Comparison of ENCODE assay signal across 29 mouse cellular contexts in the genomic region with DNA sequence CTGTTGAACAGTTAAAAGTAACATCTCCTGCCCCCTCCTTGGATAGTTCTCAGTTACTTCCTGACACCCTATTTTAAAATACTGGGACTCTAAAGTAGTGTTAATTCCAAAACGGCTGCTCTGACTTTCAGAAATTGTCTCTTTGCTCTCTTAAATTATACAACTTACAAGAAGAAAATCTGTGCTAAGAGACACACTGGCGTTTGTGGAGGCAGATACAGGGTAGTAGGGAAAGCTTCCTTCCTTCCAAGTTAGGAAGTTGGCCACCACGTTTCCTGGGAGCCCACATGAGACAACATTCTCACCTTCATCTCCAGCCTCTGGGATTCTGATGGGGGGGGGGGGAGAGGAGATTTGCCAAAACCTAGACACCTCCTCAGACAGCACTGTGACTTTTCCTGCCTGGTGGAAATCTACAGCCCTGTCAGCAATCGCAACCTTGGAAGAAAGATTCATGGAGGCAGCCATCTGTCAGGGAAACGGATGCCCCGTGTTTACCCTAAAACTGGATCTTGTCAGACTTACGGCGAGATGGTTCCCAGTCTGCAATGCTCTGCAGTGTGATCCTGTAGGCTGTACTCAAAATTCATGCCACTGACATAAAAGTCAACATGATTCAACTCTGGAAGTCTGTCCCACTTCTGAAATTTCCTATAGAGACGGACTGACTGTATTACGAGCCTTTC.
DNase-seq lines count a peak whose midpoint lies in the region; ATAC-seq and TF ChIP-seq lines count a peak whose summit lies in the region.
"Had no signal": no experiment of that assay in that cellular context is flagged by ENCODE, and none has a peak within 500 bp of the region (broad histone marks: within the 10 kb centered on the region; RNA-seq: fewer than 3 reads in every experiment).

No protein-coding gene starts in this region.

- H3K27ac ChIP-seq in forebrain, embryonic 16.5 days (ENCODE audit: low read length) = no peak overlapping the region
- no peak overlapping the region for H3K27ac ChIP-seq in forebrain, embryonic 10.5 days
- no peak overlapping the region for H3K27ac ChIP-seq in left cerebral cortex, adult 2 months
- H3K27ac ChIP-seq: hindbrain, embryonic 12.5 days; hindbrain, postnatal 0 days; intestine, embryonic 15.5 days; limb, embryonic 12.5 days; liver, embryonic 15.5 days; stomach, postnatal 0 days had no signal

- 76% methylated on average over 10 of the region's 10 CpGs for WGBS in forebrain, embryonic 16.5 days
- 91% methylated on average over 10 of the region's 10 CpGs for WGBS in forebrain, embryonic 10.5 days

- H3K27me3 ChIP-seq in forebrain, embryonic 16.5 days (replicated peaks; ENCODE audit: control insufficient read depth, insufficient read depth, low read length) = no peaks in the 10 kb centered on the region
- H3K27me3 ChIP-seq in forebrain, embryonic 10.5 days (ENCODE audit: poor library complexity, severe bottlenecking) = no peaks in the 10 kb centered on the region
- H3K27me3 ChIP-seq: hindbrain, embryonic 12.5 days; intestine, embryonic 15.5 days; limb, embryonic 12.5 days; liver, embryonic 15.5 days had no signal

- no peak overlapping the region for H3K4me2 ChIP-seq in forebrain, embryonic 16.5 days (ENCODE audit: low read length)
- H3K4me2 ChIP-seq: heart, embryonic 11.5 days; hindbrain, embryonic 12.5 days; intestine, embryonic 15.5 days; limb, embryonic 12.5 days; liver, embryonic 15.5 days; lung, embryonic 14.5 days had no signal

- no peak overlapping the region for H3K9ac ChIP-seq in forebrain, embryonic 16.5 days (replicated peaks; ENCODE audit: low read depth, low read length)
- H3K9ac ChIP-seq: hindbrain, embryonic 12.5 days; intestine, embryonic 15.5 days; limb, embryonic 12.5 days; liver, embryonic 15.5 days; lung, embryonic 14.5 days had no signal

- intact Hi-C loops in left cerebral cortex, postnatal 14 days (cut with DNase I) = no loop called here
- intact Hi-C loops in left cerebral cortex, adult 2 months (cut with DNase I) = loop anchor here (5.0 kb wide), 1 partner anchor 340 kb away; no protein-coding TSS in a partner anchor

- no peaks in the 10 kb centered on the region for H3K9me3 ChIP-seq in forebrain, embryonic 16.5 days (ENCODE audit: control insufficient read depth, low read length)
- H3K9me3 ChIP-seq in forebrain, embryonic 10.5 days = peaks cover 3% of the 10 kb centered on the region; the same call in 1 of the 2 replicates
- H3K9me3 ChIP-seq: hindbrain, embryonic 12.5 days; intestine, embryonic 15.5 days; limb, embryonic 12.5 days; liver, embryonic 15.5 days had no signal

- no peaks in the 10 kb centered on the region for H3K36me3 ChIP-seq in forebrain, embryonic 16.5 days (ENCODE audit: control insufficient read depth, insufficient read depth)
- H3K36me3 ChIP-seq in forebrain, embryonic 10.5 days (replicated peaks) = no peaks in the 10 kb centered on the region
- H3K36me3 ChIP-seq: hindbrain, embryonic 12.5 days; intestine, embryonic 15.5 days; limb, embryonic 12.5 days; liver, embryonic 15.5 days had no signal

- peak; percentile 70 for ATAC-seq in forebrain, embryonic 16.5 days
- ATAC-seq: CD4-positive, CD25-positive, alpha-beta regulatory T cell, adult 4 months; hindbrain, postnatal 0 days; intestine, embryonic 15.5 days had no signal

- TF ChIP-seq CTCF in left cerebral cortex, adult 2 months (IDR thresholded peaks at IDR 0.05) = no peak

- H3K4me3 ChIP-seq in forebrain, embryonic 16.5 days (replicated peaks; ENCODE audit: low read length) = no peak overlapping the region
- H3K4me3 ChIP-seq in forebrain, embryonic 10.5 days = no peak overlapping the region
- H3K4me3 ChIP-seq in left cerebral cortex, adult 2 months = no peak overlapping the region
- H3K4me3 ChIP-seq: erythroblast, embryonic 14.5 days; hindbrain, embryonic 12.5 days; intestine, embryonic 15.5 days; limb, embryonic 12.5 days; liver, embryonic 15.5 days had no signal

- H3K4me1 ChIP-seq in forebrain, embryonic 16.5 days (replicated peaks; ENCODE audit: control insufficient read depth, insufficient read depth, low read length) = 0 out of 2 replicates have a peak, but pooled peaks cover 2% of the 10 kb centered on the region
- no peaks in the 10 kb centered on the region for H3K4me1 ChIP-seq in forebrain, embryonic 10.5 days
- H3K4me1 ChIP-seq: hindbrain, embryonic 12.5 days; intestine, embryonic 15.5 days; limb, embryonic 12.5 days; liver, embryonic 15.5 days had no signal

- no peak for DNase-seq in forebrain, embryonic 10.5 days (ENCODE audit: extremely low spot score, low spot score)
- DNase-seq in left cerebral cortex, postnatal 14 days (ENCODE audit: low spot score in 2 of 2) = peak; percentile 10 to 17
- no peak for DNase-seq in left cerebral cortex, adult 2 months (ENCODE audit: extremely low spot score in 1 of 2, low spot score in 2 of 2)
- DNase-seq in brain, adult 2 months (ENCODE audit: low read depth, low spot score) = peak; percentile 61
- peak; percentile 15 to 45 for DNase-seq in frontal cortex, postnatal 36 days (ENCODE audit: low spot score in 2 of 2)
- DNase-seq in kidney, postnatal 10 days = no peak
- DNase-seq: adrenal gland, postnatal 14 days; cerebellum, postnatal 14 days; gastrocnemius, postnatal 25 days; heart, adult 18-20 months; heart, postnatal 36 days; kidney, adult 2 months; layer of hippocampus, postnatal 36 days; lung, embryonic 14.5 days; lung, postnatal 14 days; midbrain, embryonic 14.5 days; right cerebral cortex, postnatal 14 days; thymus, adult 2 months; thymus, postnatal 36 days had no signal

Comparison
In these comparisons a context has a peak if more than half of its experiments do, and no peak if none do; other contexts are left out.
1. DNase-seq: peak in left cerebral cortex, postnatal 14 days (2 of 2), brain, adult 2 months (single experiment) and frontal cortex, postnatal 36 days (2 of 2); none in forebrain, embryonic 10.5 days (single experiment), left cerebral cortex, adult 2 months (0 of 2) and kidney, postnatal 10 days (single experiment).